8 mouse cellular contexts compared by ENCODE assay signal in genomic region chr6:34292882-34293487, GRCm38 (mm10). TPM values are rescaled to one million over a fixed set of nuclear protein-coding genes. Genes with fewer than 3 reads are reported as not detected.
A peak's percentile ranks its signal among the peaks of the same experiment; 100 is the strongest.
DNase-seq lines count a peak whose midpoint lies in the region; ATAC-seq and TF ChIP-seq lines count a peak whose summit lies in the region.

No protein-coding gene starts in this region.

- no peak overlapping the region for H3K4me3 ChIP-seq in forebrain, embryonic 13.5 days
- no peak overlapping the region for H3K4me3 ChIP-seq in heart, postnatal 0 days (ENCODE audit: low read depth, low read length)
- no peak overlapping the region for H3K4me3 ChIP-seq in lung, adult 2 months (replicated peaks; ENCODE audit: extremely low read depth, low read depth, low read length)

- TF ChIP-seq EP300 in heart, postnatal 0 days (IDR thresholded peaks at IDR 0.05; ENCODE audit: low read depth), result no peak

- H3K4me2 ChIP-seq in forebrain, embryonic 13.5 days, result no peak overlapping the region
- H3K4me2 ChIP-seq in heart, postnatal 0 days (ENCODE audit: low read depth, low read length), result no peak overlapping the region

- H3K4me1 ChIP-seq in forebrain, embryonic 13.5 days, result no peaks in the 10 kb centered on the region
- H3K4me1 ChIP-seq in heart, postnatal 0 days (ENCODE audit: control insufficient read depth, insufficient read depth), result no peaks in the 10 kb centered on the region
- no peaks in the 10 kb centered on the region for H3K4me1 ChIP-seq in lung, adult 2 months (ENCODE audit: control insufficient read depth, insufficient read depth, low read length)

- no peak overlapping the region for H3K9ac ChIP-seq in forebrain, embryonic 13.5 days
- H3K9ac ChIP-seq in heart, postnatal 0 days (replicated peaks; ENCODE audit: low read depth, low read length), result no peak overlapping the region

- no peaks in the 10 kb centered on the region for H3K27me3 ChIP-seq in forebrain, embryonic 13.5 days
- no peaks in the 10 kb centered on the region for H3K27me3 ChIP-seq in heart, postnatal 0 days (ENCODE audit: control insufficient read depth, insufficient read depth, low read length)

- TF ChIP-seq POLR2A in lung, adult 2 months (IDR thresholded peaks at IDR 0.05; ENCODE audit: borderline replicate concordance, extremely low read depth, low read depth, low read length), result no peak

- 29% methylated on average over 9 of the region's 9 CpGs for WGBS in forebrain, embryonic 13.5 days
- 22% methylated on average over 9 of the region's 9 CpGs for WGBS in heart, postnatal 0 days
- WGBS in lung, adult 2 months, result 25% methylated on average over 9 of the region's 9 CpGs

- peak; percentile 89 for DNase-seq in CD4-positive, CD25-positive, alpha-beta regulatory T cell, adult 2 months (ENCODE audit: low read depth, low spot score)
- peak; percentile 78 for DNase-seq in adrenal gland, postnatal 25 days
- DNase-seq in heart, postnatal 0 days (ENCODE audit: low spot score), result peak; percentile 87
- DNase-seq in kidney, postnatal 25 days, result peak; percentile 70 to 72
- peak; percentile 77 for DNase-seq in lung, adult 2 months
- peak; percentile 46 for DNase-seq in testis, postnatal 14 days (ENCODE audit: low spot score)

- TF ChIP-seq CTCF in heart, postnatal 0 days (IDR thresholded peaks at IDR 0.05; ENCODE audit: low read depth), result peak; percentile 96
- peak; percentile 96 for TF ChIP-seq CTCF in lung, adult 2 months (IDR thresholded peaks at IDR 0.05; ENCODE audit: insufficient read depth, low read length)

- ATAC-seq in forebrain, embryonic 13.5 days, result peak; percentile 98
- ATAC-seq in heart, postnatal 0 days (ENCODE audit: insufficient read depth, low read depth), result peak; percentile 76
- ATAC-seq in neutrophil, adult 5-6 weeks (ENCODE audit: extremely low read depth, insufficient number of reproducible peaks, low FRiP score, poor library complexity, severe bottlenecking), result peak; percentile 82

- H3K27ac ChIP-seq in forebrain, embryonic 13.5 days, result no peak overlapping the region
- no peak overlapping the region for H3K27ac ChIP-seq in heart, postnatal 0 days (ENCODE audit: low read depth)

- no peaks in the 10 kb centered on the region for H3K36me3 ChIP-seq in forebrain, embryonic 13.5 days (ENCODE audit: poor library complexity, severe bottlenecking)
- no peaks in the 10 kb centered on the region for H3K36me3 ChIP-seq in heart, postnatal 0 days (replicated peaks; ENCODE audit: control insufficient read depth, insufficient read depth, low read length)

- no peaks in the 10 kb centered on the region for H3K9me3 ChIP-seq in forebrain, embryonic 13.5 days (replicated peaks)
- no peaks in the 10 kb centered on the region for H3K9me3 ChIP-seq in heart, postnatal 0 days (replicated peaks; ENCODE audit: control insufficient read depth, low read length)

RNA-seq across cellular contexts. Expression of gene Akr1b3, which starts 24.3 kb away (rescaled TPM):
- 224 and 233 TPM in 2 replicates for total RNA-seq in adrenal gland, postnatal 25 days (2021)
- 118 and 122 TPM in 2 replicates for polyA plus RNA-seq in forebrain, embryonic 13.5 days (2015; fragmentation: Nextera tagmentation; extraction: Ambion mirVana)
- total RNA-seq in heart, postnatal 0 days (2014; rRNA removed; ENCODE audit: low replicate concordance), result 142 and 175 TPM in 2 replicates
- 163 and 165 TPM in 2 replicates for polyA plus RNA-seq in heart, postnatal 0 days (2015; fragmentation: Nextera tagmentation; extraction: Ambion mirVana)
- 129 and 153 TPM in 2 replicates for polyA plus RNA-seq in lung, adult 2 months (2012; rRNA removed)
- 64.4 and 64.6 TPM in 2 replicates for total RNA-seq in neutrophil, adult 5-6 weeks (2017)
